Mouse (Mus musculus): Measurements from ENCODE around the gene H2-M5. TPM values are rescaled to one million over a fixed set of nuclear protein-coding genes. Genes with fewer than 3 reads are reported as not detected.

H2-M5 gene
- polyA plus RNA-seq, 2 experiments = 0.29 to 7.4 TPM

DNA sequence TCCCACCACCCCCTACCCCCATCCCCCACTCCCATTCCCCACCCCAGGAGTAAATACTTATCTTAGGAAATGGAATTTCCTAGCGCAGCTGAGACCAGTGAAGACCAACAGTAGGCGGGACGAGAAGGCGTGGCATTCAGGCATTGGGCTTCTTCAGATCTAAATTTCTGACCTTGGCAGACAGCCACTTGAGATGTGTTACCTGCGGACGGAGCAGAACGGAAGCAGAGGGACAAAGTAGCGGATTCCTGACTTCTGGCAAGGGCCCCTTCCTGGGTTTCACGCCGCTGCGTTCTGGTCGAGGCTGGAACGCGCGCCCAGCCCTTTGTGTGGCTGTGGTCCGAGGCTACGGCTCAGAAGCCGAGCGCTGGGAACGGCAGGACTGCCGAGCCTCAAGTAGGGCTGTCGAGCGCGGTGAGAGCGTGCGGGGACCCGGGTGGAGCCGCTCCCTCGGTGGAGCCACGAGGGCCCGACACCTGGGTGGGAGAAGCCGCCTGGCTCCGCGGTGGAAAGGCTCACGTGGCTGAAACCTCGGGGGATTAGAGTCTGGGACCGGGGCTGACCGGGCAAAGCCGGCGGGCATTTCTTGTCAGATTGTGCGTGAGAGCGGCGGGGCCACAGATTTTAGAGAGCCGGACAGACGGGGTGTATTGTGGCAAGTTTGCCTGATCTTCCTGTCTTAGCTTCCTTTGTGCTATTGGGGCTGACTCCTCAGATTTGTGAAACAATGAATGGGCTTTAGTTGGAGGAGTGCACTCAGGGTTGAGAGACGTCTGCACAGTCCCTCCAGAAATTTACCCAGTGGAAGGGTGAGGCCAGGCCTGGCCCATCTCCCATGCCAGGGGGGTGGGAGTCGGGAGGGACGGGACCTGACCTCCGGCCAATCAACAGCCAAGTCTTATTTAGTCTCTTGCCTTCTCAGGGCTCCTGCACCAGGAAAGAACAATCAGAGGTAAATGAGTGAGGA lies 13.3 kb upstream of the H2-M5 start:
- H3K4me1 ChIP-seq (ENCODE audit: control insufficient read depth, insufficient read depth, low read length) = peaks cover 9% of the 10 kb centered on the region
- H3K4me2 ChIP-seq (replicated peaks; ENCODE audit: low read depth, low read length, severe bottlenecking) = peak overlapping the region; percentile 72
- H3K9me3 ChIP-seq (ENCODE audit: control insufficient read depth, low read length) = no peaks in the 10 kb centered on the region
- no peaks in the 10 kb centered on the region for H3K27me3 ChIP-seq (ENCODE audit: control insufficient read depth, insufficient read depth, low read length)
- ATAC-seq (ENCODE audit: low FRiP score, low read depth) (peak; percentile 90), DNase-seq (ENCODE audit: low spot score) (peak; percentile 91)
- peak overlapping the region; percentile 94 for H3K27ac ChIP-seq (replicated peaks; ENCODE audit: low read depth, low read length)
- WGBS = under 1% methylated on average over 47 of the region's 49 CpGs
- TF ChIP-seq POLR2A (IDR thresholded peaks at IDR 0.05; ENCODE audit: borderline replicate concordance, extremely low read depth, insufficient read depth, insufficient read length) = peak; percentile 53; the same call in 1 of the 2 replicates
- H3K36me3 ChIP-seq (ENCODE audit: control insufficient read depth, insufficient read depth, low read length) = peaks cover 24% of the 10 kb centered on the region
- peak overlapping the region; percentile 79 for H3K4me3 ChIP-seq (replicated peaks; ENCODE audit: low read length)
- peak overlapping the region; percentile 96 for H3K9ac ChIP-seq (ENCODE audit: low read depth, low read length, severe bottlenecking)

DNA sequence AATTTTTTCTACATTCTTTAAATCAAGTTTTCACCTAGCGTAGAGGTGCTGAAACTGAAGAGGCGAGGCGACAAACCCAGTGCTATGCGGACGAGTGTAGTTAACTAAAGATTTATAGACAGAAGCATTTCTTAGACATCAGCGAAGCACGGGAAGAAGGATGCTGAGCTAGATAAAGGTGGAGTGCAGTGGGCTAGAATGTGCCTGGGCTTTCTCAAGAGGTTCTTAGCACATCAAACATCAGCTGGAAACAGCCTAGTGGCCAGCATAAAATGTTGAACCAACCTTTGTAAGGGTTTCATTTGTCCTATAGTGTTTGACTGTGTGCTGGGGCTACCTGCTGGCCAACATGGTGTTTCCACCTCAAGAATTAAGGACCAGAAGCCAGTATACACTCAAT lies 11.5 kb upstream of the H2-M5 start, which contains the start of gene Zfp57:
Gene Zfp57, plus strand, starts transcription at position 301 of the 400 bp plus-strand sequence.
- Histone ChIP-seq H3K9ac (ENCODE audit: low read depth, low read length, severe bottlenecking) (no peak within 1 kb of the TSS), H3K36me3 (ENCODE audit: control insufficient read depth, insufficient read depth, low read length) (peaks cover 9% of the 10 kb centered on the region), H3K27me3 (ENCODE audit: control insufficient read depth, insufficient read depth, low read length) (no peaks in the 10 kb centered on the region), H3K4me2 (replicated peaks; ENCODE audit: low read depth, low read length, severe bottlenecking) (peak within 1 kb of the TSS; percentile 72), H3K27ac (replicated peaks; ENCODE audit: low read depth, low read length) (no peak within 1 kb of the TSS), H3K4me1 (ENCODE audit: control insufficient read depth, insufficient read depth, low read length) (peaks cover 9% of the 10 kb centered on the region), H3K9me3 (ENCODE audit: control insufficient read depth, low read length) (no peaks in the 10 kb centered on the region), H3K4me3 (replicated peaks; ENCODE audit: low read length) (peak within 1 kb of the TSS; percentile 79)
- TF ChIP-seq POLR2A (IDR thresholded peaks at IDR 0.05; ENCODE audit: borderline replicate concordance, extremely low read depth, insufficient read depth, insufficient read length) = no peak
- WGBS = 92% methylated on average over 7 of the region's 7 CpGs
- DNase-seq (ENCODE audit: low spot score) (no peak), ATAC-seq (ENCODE audit: low FRiP score, low read depth) (no peak)

DNA sequence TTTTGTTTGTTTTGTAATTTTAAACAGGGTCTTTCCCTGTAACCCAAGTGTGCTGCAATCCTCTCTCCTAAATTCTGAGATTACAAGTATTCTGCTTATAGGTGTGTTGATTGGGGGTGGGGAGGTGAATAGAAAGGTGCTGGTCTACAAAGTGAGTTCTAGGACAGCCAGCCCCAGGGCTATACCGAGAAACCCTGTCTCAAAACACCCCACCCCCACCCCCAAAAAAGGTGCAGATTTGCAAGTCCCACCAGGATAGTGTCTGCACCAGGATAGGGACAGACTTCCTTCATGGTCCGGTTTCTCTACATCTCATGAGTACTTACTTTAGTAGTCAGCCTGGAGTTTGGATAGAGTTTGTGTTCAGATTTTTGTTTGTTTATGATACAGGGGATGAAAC lies 9.1 kb upstream of the H2-M5 start:
- peaks cover 5% of the 10 kb centered on the region for H3K4me1 ChIP-seq (ENCODE audit: control insufficient read depth, insufficient read depth, low read length)
- 40% methylated on average over 2 of the region's 2 CpGs for whole genome bisulfite sequencing

DNA sequence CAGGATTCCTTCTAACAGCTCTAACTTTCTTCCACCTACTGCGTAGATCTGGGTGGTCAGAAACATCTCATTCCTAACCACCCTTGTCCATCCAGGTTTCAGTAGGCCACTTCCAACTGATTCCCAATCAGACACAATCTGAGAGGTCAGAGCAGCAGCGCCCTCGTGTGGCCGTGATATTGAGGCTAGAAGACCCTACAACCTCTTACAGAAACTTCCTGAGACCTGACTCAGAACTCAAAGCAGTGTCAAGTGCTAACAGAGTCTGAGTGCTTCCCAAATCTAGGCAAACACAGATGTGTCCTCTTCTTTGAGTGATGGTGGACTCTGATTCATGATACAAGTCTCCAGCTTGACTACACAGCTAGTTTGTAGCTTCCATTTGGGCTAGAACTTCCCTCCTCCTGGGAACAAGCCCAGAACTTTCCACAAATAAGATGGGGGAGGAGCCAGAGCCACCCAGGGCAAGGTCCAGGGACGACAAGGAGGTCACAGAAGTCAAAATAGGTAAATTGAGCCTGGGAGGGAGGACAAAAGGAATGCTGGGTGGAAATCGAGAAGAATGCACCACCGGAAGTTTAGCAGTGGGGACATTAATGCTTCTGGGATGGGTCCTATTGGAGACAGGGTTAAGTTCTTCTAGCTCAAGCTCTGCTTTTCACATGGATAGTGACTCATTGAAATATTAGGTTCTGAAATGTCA lies 7.8 kb upstream of the H2-M5 start:
- Histone ChIP-seq H3K9me3 (ENCODE audit: control insufficient read depth, low read length) (no peaks in the 10 kb centered on the region), H3K4me1 (ENCODE audit: control insufficient read depth, insufficient read depth, low read length) (no peaks in the 10 kb centered on the region), H3K4me3 (replicated peaks; ENCODE audit: low read length) (no peak overlapping the region), H3K36me3 (ENCODE audit: control insufficient read depth, insufficient read depth, low read length) (no peaks in the 10 kb centered on the region), H3K4me2 (replicated peaks; ENCODE audit: low read depth, low read length, severe bottlenecking) (no peak overlapping the region), H3K9ac (ENCODE audit: low read depth, low read length, severe bottlenecking) (no peak overlapping the region), H3K27ac (replicated peaks; ENCODE audit: low read depth, low read length) (no peak overlapping the region), H3K27me3 (ENCODE audit: control insufficient read depth, insufficient read depth, low read length) (no peaks in the 10 kb centered on the region)
- no peak for TF ChIP-seq POLR2A (IDR thresholded peaks at IDR 0.05; ENCODE audit: borderline replicate concordance, extremely low read depth, insufficient read depth, insufficient read length)
- ATAC-seq (ENCODE audit: low FRiP score, low read depth) (peak; percentile 37; the same call in 1 of the 2 replicates), DNase-seq (ENCODE audit: low spot score) (peak; percentile 90)
- 26% methylated on average over 7 of the region's 7 CpGs for WGBS

More for the DNA sequence above, 9.1 kb upstream of the H2-M5 start:
- Histone ChIP-seq H3K4me3 (replicated peaks; ENCODE audit: low read length) (no peak overlapping the region), H3K4me2 (replicated peaks; ENCODE audit: low read depth, low read length, severe bottlenecking) (no peak overlapping the region), H3K27ac (replicated peaks; ENCODE audit: low read depth, low read length) (no peak overlapping the region), H3K9me3 (ENCODE audit: control insufficient read depth, low read length) (no peaks in the 10 kb centered on the region), H3K9ac (ENCODE audit: low read depth, low read length, severe bottlenecking) (no peak overlapping the region), H3K36me3 (ENCODE audit: control insufficient read depth, insufficient read depth, low read length) (no peaks in the 10 kb centered on the region), H3K27me3 (ENCODE audit: control insufficient read depth, insufficient read depth, low read length) (no peaks in the 10 kb centered on the region)
- no peak for TF ChIP-seq POLR2A (IDR thresholded peaks at IDR 0.05; ENCODE audit: borderline replicate concordance, extremely low read depth, insufficient read depth, insufficient read length)
- no peak for ATAC-seq (ENCODE audit: low FRiP score, low read depth)
- no peak for DNase-seq (ENCODE audit: low spot score)

DNA sequence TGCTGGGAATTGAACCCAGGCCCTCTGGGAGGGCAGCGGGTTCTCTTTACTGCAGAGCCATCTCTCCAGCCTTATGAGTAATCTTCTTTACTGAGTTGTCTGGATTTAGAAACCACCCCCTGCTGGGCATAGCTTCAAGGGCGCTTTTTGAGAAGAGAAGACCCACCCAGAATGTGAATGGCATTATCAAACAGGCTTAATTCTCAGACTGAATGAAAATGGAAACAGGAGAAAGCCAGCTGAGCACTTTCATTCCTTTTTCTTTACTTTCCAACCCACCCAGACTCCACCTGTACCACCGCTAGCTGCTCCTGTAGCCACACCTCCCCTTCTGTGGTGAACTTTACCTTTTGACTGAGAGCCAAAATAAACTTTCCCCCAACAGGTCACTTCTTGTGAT lies 6.1 kb upstream of the H2-M5 start:
- no peak overlapping the region for H3K27ac ChIP-seq (replicated peaks; ENCODE audit: low read depth, low read length)
- no peak for TF ChIP-seq POLR2A (IDR thresholded peaks at IDR 0.05; ENCODE audit: borderline replicate concordance, extremely low read depth, insufficient read depth, insufficient read length)
- no peak overlapping the region for H3K9ac ChIP-seq (ENCODE audit: low read depth, low read length, severe bottlenecking)
- H3K4me2 ChIP-seq (replicated peaks; ENCODE audit: low read depth, low read length, severe bottlenecking) = no peak overlapping the region
- no peaks in the 10 kb centered on the region for H3K27me3 ChIP-seq (ENCODE audit: control insufficient read depth, insufficient read depth, low read length)
- no peak for ATAC-seq (ENCODE audit: low FRiP score, low read depth)
- no peaks in the 10 kb centered on the region for H3K36me3 ChIP-seq (ENCODE audit: control insufficient read depth, insufficient read depth, low read length)
- DNase-seq (ENCODE audit: low spot score) = no peak
- H3K4me3 ChIP-seq (replicated peaks; ENCODE audit: low read length) = no peak overlapping the region
- H3K4me1 ChIP-seq (ENCODE audit: control insufficient read depth, insufficient read depth, low read length) = no peaks in the 10 kb centered on the region
- 68% methylated on average over 3 of the region's 3 CpGs for WGBS
- no peaks in the 10 kb centered on the region for H3K9me3 ChIP-seq (ENCODE audit: control insufficient read depth, low read length)

Data from limb, embryonic 14.5 days (tissue).